Mouse (Mus musculus): Measurements from ENCODE around the gene Atp6v1e1.

- TF ChIP-seq ZNF384 (IDR thresholded peaks at IDR 0.05; ENCODE audit: low read depth, low read length) = no peak
- TF ChIP-seq CHD2 (IDR thresholded peaks at IDR 0.05; ENCODE audit: low read depth, low read length) = no peak
These were observed 14.9 kb downstream of the Atp6v1e1 start for GRCm38 (mm10) chr6:120807738-120808081.
